Comparison of ENCODE assay signal across 1 mouse cellular context in the genomic region with DNA sequence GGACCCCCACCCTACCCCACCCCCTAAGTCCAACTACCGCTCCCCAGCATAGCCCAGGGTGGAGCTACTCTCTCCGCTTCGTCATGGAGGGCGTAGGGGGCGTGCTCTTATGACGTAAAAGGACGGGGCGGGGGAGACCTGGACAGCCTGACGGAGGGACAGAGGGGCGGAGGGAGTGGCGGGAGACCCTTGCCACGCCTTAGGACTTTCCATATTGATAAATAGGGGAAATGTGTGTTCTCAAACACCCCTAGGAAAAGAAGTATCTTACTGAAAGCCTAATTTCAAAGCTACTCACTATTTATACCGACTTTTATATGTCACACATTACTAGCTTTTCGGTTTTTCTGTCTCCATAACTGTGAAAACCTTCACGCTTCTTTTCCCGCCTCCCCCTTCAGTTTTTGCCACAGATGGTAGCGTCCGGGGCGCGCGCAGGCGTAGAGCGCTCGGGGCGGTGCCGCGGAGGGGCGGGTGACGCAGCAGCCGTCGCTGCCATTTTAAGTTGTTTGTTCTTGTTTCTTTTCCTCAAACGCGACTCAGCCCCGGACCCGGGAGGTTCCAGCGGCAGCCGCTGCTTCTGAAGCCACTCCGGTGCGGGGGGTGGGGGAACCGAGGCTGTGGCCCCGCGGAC.
TF ChIP-seq lines count a peak whose summit lies in the region.

No protein-coding gene starts in this region.

TF ChIP-seq in CH12.LX, 34 proteins besides CTCF, POLR2A, EP300 and RAD21:
- TF ChIP-seq JUN (IDR thresholded peaks at IDR 0.05; ENCODE audit: insufficient read depth, low read depth, low read length), result no peak; the same call in 1 of the 2 replicates
- TF ChIP-seq ZMIZ1 (IDR thresholded peaks at IDR 0.05; ENCODE audit: low read depth, low read length), result peak; percentile 98
- no peak; the same call in 1 of the 2 replicates for TF ChIP-seq ELF1 (IDR thresholded peaks at IDR 0.05; ENCODE audit: low read depth, low read length)
- no peak for TF ChIP-seq ZNF384 (IDR thresholded peaks at IDR 0.05; ENCODE audit: low read depth, low read length)
- 0 out of 2 replicates have a peak, but pooled peaks have one; percentile 69 for TF ChIP-seq E2F4 (IDR thresholded peaks at IDR 0.05; ENCODE audit: insufficient replicate concordance, low read depth, low read length)
- TF ChIP-seq CHD2 (IDR thresholded peaks at IDR 0.05; ENCODE audit: low read length), result no peak; the same call in 1 of the 2 replicates
- TF ChIP-seq JUND (conservative IDR thresholded peaks at IDR 0.05; ENCODE audit: low read depth, low read length), result no peak; the same call in 1 of the 2 replicates
- TF ChIP-seq MAZ (IDR thresholded peaks at IDR 0.05; ENCODE audit: low read depth, low read length), result peak; percentile 97
- TF ChIP-seq KAT2A (IDR thresholded peaks at IDR 0.05; ENCODE audit: insufficient replicate concordance, low read length), result 0 out of 2 replicates have a peak, but pooled peaks have one; percentile 13
- TF ChIP-seq ETS1 (conservative IDR thresholded peaks at IDR 0.05; ENCODE audit: low read depth, low read length), result no peak; the same call in 1 of the 2 replicates
- TF ChIP-seq POLR2AphosphoS2 (IDR thresholded peaks at IDR 0.05; ENCODE audit: low read depth, low read length), result peak; percentile 98
- TF ChIP-seq ZC3H11A (IDR thresholded peaks at IDR 0.05; ENCODE audit: low read depth, low read length), result no peak
- peak; percentile 70; the same call in 1 of the 2 replicates for TF ChIP-seq MYC (IDR thresholded peaks at IDR 0.05; ENCODE audit: low read depth, low read length)
- TF ChIP-seq MXI1 (IDR thresholded peaks at IDR 0.05; ENCODE audit: low read depth, low read length), result 0 out of 2 replicates have a peak, but pooled peaks have one; percentile 15
- no peak for TF ChIP-seq BHLHE40 (IDR thresholded peaks at IDR 0.05; ENCODE audit: low read depth, low read length)
- no peak; the same call in 1 of the 2 replicates for TF ChIP-seq MAX (IDR thresholded peaks at IDR 0.05; ENCODE audit: low read length)
- peak; percentile 100 for TF ChIP-seq CHD1 (IDR thresholded peaks at IDR 0.05; ENCODE audit: low read depth, low read length)
- TF ChIP-seq NRF1 (IDR thresholded peaks at IDR 0.05; ENCODE audit: low read depth, low read length), result peak; percentile 95
- TF ChIP-seq IRF4 (IDR thresholded peaks at IDR 0.05; ENCODE audit: low read depth, low read length), result no peak; the same call in 1 of the 2 replicates
- peak; percentile 93 for TF ChIP-seq TBP (conservative IDR thresholded peaks at IDR 0.05; ENCODE audit: low read depth, low read length)
- TF ChIP-seq SMC3 (IDR thresholded peaks at IDR 0.05; ENCODE audit: low read depth, low read length), result no peak
- TF ChIP-seq UBTF (IDR thresholded peaks at IDR 0.05; ENCODE audit: low read depth, low read length), result no peak
- peak; percentile 79 for TF ChIP-seq HCFC1 (IDR thresholded peaks at IDR 0.05; ENCODE audit: low read depth, low read length)
- TF ChIP-seq NELFE (IDR thresholded peaks at IDR 0.05; ENCODE audit: low read depth, low read length), result peak; percentile 100
- TF ChIP-seq MEF2A (IDR thresholded peaks at IDR 0.05; ENCODE audit: borderline replicate concordance, low read depth, low read length), result peak; percentile 24; the same call in 1 of the 2 replicates
- peak; percentile 51; the same call in 1 of the 2 replicates for TF ChIP-seq GABPA (IDR thresholded peaks at IDR 0.05; ENCODE audit: insufficient replicate concordance, low read depth, low read length)
- TF ChIP-seq PAX5 (IDR thresholded peaks at IDR 0.05; ENCODE audit: low read length), result no peak
- TF ChIP-seq SIN3A (IDR thresholded peaks at IDR 0.05; ENCODE audit: low read length), result peak; percentile 96
- TF ChIP-seq USF2 (conservative IDR thresholded peaks at IDR 0.05; ENCODE audit: low read depth, low read length), result no peak
- TF ChIP-seq TCF12 (IDR thresholded peaks at IDR 0.05; ENCODE audit: low read depth, low read length), result peak; percentile 90
